Mouse (Mus musculus) 3134 (cell line): ENCODE measurements around the gene Cdx2.

Source experiments
- DNase-seq: peaks from one replicate; pipeline ENCODE4 v3.0.0-alpha.2; 2011; ENCODE audit warnings: low spot score; ENCODE audit not compliant: insufficient read length; ENCODE audit errors: extremely low read depth

The Cdx2 gene

GRCm38 (mm10) chr5:147306638-147307397 is at the start of gene Cdx2:
Gene Cdx2 (minus strand): TSS chr5:147307270.
- peak; percentile 13 for DNase-seq

- no peak for DNase-seq
These were observed 49.4 kb upstream of the Cdx2 start for GRCm38 (mm10) chr5:147356260-147357055.

GRCm38 (mm10) chr5:147355788-147356187 is 48.7 kb upstream of the Cdx2 start:
- no peak for DNase-seq

GRCm38 (mm10) chr5:147354985-147355384 is 47.9 kb upstream of the Cdx2 start:
- DNase-seq = no peak

- DNase-seq = no peak
These were observed 47.2 kb upstream of the Cdx2 start for GRCm38 (mm10) chr5:147354161-147354780.

GRCm38 (mm10) chr5:147351931-147352330 is 44.9 kb upstream of the Cdx2 start:
- no peak for DNase-seq

- no peak for DNase-seq
These were observed 38.9 kb upstream of the Cdx2 start for GRCm38 (mm10) chr5:147345981-147346380.

GRCm38 (mm10) chr5:147343904-147344303 is 36.8 kb upstream of the Cdx2 start:
- DNase-seq = no peak

GRCm38 (mm10) chr5:147342901-147343300 is 35.8 kb upstream of the Cdx2 start:
- DNase-seq = no peak

GRCm38 (mm10) chr5:147340741-147341414 is 33.8 kb upstream of the Cdx2 start:
- DNase-seq = no peak

GRCm38 (mm10) chr5:147339560-147339959 is 32.5 kb upstream of the Cdx2 start:
- DNase-seq = no peak

- no peak for DNase-seq
These were observed 31.9 kb upstream of the Cdx2 start for GRCm38 (mm10) chr5:147338967-147339366.

GRCm38 (mm10) chr5:147332711-147333110 is 25.6 kb upstream of the Cdx2 start:
- no peak for DNase-seq

- DNase-seq = no peak
These were observed 24.5 kb upstream of the Cdx2 start for GRCm38 (mm10) chr5:147331547-147331946.

GRCm38 (mm10) chr5:147329946-147330345 is 22.9 kb upstream of the Cdx2 start:
- no peak for DNase-seq

GRCm38 (mm10) chr5:147327636-147328035 is 20.6 kb upstream of the Cdx2 start:
- no peak for DNase-seq

- DNase-seq = no peak
These were observed 18.9 kb upstream of the Cdx2 start for GRCm38 (mm10) chr5:147325931-147326330.

GRCm38 (mm10) chr5:147323237-147323917 is 16.3 kb upstream of the Cdx2 start:
- peak; percentile 15 for DNase-seq

GRCm38 (mm10) chr5:147322183-147322582 is 15.1 kb upstream of the Cdx2 start, which contains the start of gene Urad:
Gene Urad (minus strand): TSS chr5:147322440.
- no peak for DNase-seq

- peak; percentile 16 for DNase-seq
These were observed 12.6 kb upstream of the Cdx2 start for GRCm38 (mm10) chr5:147319653-147320052.
